8 mouse cellular contexts compared by ENCODE assay signal in genomic region chr19:5195417-5196035, GRCm38 (mm10).
A peak's percentile ranks its signal among the peaks of the same experiment; 100 is the strongest.
DNase-seq lines count a peak whose midpoint lies in the region; ATAC-seq lines count a peak whose summit lies in the region.

No protein-coding gene starts in this region.

- ATAC-seq in heart, embryonic 13.5 days (ENCODE audit: extremely low read depth, insufficient number of reproducible peaks, low FRiP score, low TSS enrichment): no peak
- peak; percentile 80 for ATAC-seq in neutrophil, adult 5-6 weeks (ENCODE audit: extremely low read depth, insufficient number of reproducible peaks, low FRiP score, poor library complexity, severe bottlenecking)

- H3K36me3 ChIP-seq in heart, embryonic 13.5 days: no peaks in the 10 kb centered on the region

- H3K4me3 ChIP-seq in heart, embryonic 13.5 days: no peak overlapping the region

- 0 out of 2 replicates have a peak overlapping the region, but pooled peaks have one; percentile 6 for H3K9ac ChIP-seq in heart, embryonic 13.5 days

- no peaks in the 10 kb centered on the region for H3K27me3 ChIP-seq in heart, embryonic 13.5 days (replicated peaks)

- no peak overlapping the region for H3K27ac ChIP-seq in heart, embryonic 13.5 days (replicated peaks)

- peaks cover 23% of the 10 kb centered on the region for H3K4me1 ChIP-seq in heart, embryonic 13.5 days

- no peak overlapping the region for H3K4me2 ChIP-seq in heart, embryonic 13.5 days

- no peaks in the 10 kb centered on the region for H3K9me3 ChIP-seq in heart, embryonic 13.5 days

- 38% methylated on average over 7 of the region's 7 CpGs for WGBS in heart, embryonic 13.5 days

- DNase-seq in layer of hippocampus, adult 11-12 months (ENCODE audit: low spot score): peak; percentile 61
- DNase-seq in layer of hippocampus, adult 8-10 months (ENCODE audit: low spot score in 2 of 2): no peak
- DNase-seq in MN1 (ENCODE audit: low spot score): peak; percentile 65
- peak; percentile 62 to 66 for DNase-seq in cerebellum, adult 18-20 months
- peak; percentile 15 to 44 for DNase-seq in layer of hippocampus, postnatal 10 days (ENCODE audit: low spot score in 2 of 2)
- no peak for DNase-seq in neural tube, embryonic 10.5 days (ENCODE audit: extremely low spot score, low spot score)

Comparison
In these comparisons a context has a peak if more than half of its experiments do, and no peak if none do; other contexts are left out.
1. DNase-seq: peak in layer of hippocampus, adult 11-12 months (single experiment), MN1 (single experiment), cerebellum, adult 18-20 months (2 of 2) and layer of hippocampus, postnatal 10 days (2 of 2); none in layer of hippocampus, adult 8-10 months (0 of 2) and neural tube, embryonic 10.5 days (single experiment).